Mouse (Mus musculus) retina, postnatal 7 days (tissue): Measurements from ENCODE around the gene Tmem33.

Experiments used
- DNase-seq: peaks from one replicate; pipeline ENCODE4 v3.0.0-alpha.2; 2012; ENCODE audit warnings: low read depth, low spot score

Tmem33 gene

GRCm38 (mm10) chr5:67258473-67258872, 1.9 kb upstream of the Tmem33 start:
- no peak for DNase-seq

GRCm38 (mm10) chr5:67260159-67260530, 220 bp upstream of the Tmem33 start:
- DNase-seq: no peak

- DNase-seq: no peak
These were observed 2.6 kb downstream of the Tmem33 start for GRCm38 (mm10) chr5:67262964-67263363.

- no peak for DNase-seq
These were observed 5.7 kb downstream of the Tmem33 start for GRCm38 (mm10) chr5:67266106-67266505.

DNA sequence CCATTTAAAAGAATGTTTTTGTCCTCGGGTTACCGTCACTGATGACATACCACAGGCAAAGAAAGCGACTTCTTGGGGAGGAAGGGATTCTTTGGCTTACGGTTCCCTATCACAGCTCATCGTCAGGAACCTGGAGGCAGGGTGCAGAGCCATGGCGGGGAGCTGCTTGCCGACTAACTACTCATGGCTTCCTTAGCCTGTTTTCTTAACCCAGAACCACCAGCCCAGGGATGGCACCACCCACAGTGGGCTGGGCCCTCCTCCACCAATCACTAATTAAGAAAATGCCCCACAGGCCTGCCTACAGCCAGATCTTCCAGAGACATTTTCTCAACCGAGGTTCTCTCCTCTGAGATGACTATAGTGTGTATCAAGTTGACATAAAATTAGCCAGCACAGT, 8.9 kb downstream of the Tmem33 start:
- DNase-seq: no peak

DNA sequence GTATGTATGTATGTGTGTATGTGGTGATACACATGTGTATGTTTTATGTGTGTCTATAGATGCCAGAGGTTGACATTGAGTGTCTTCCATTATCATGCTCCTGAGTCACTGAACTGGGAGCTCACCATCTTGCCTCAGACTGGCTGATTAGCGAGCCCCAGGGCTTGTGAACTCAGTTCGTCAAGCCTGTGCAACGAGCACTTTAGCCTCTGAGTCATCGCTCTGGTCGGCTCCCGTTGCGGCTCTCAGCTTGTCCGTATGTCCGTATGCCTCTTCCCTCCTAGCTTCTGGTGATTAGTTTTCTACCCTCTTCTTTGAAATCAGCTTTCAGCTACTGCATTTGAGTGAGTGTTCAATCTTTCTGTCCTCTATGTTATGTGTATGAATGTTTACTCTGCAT, 19.0 kb downstream of the Tmem33 start:
- no peak for DNase-seq

GRCm38 (mm10) chr5:67279840-67280239, 19.5 kb downstream of the Tmem33 start:
- DNase-seq: no peak

- no peak for DNase-seq
These were observed 20.0 kb downstream of the Tmem33 start for GRCm38 (mm10) chr5:67280400-67280799.

- DNase-seq: no peak
These were observed 34.7 kb downstream of the Tmem33 start for GRCm38 (mm10) chr5:67295029-67295428.

DNA sequence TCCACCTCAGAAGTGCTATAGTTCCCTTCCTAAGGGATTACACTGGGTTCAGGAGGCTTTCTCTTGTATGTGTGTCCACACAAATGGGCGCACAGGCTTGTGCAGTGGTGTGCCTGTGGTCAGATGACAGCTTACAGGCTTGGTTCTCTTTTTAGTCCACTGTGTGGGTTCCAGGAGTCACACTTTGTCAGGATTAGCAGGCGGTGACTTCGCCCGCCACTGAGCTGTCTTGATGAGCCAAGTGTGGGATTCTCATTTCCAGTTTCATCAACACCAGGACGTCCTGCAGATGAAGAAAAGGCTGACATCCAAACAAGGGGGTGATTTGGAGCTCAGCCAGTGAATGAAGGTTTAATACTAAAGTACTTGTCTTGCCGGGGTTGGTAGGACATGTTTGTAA, 35.3 kb downstream of the Tmem33 start:
- no peak for DNase-seq

- no peak for DNase-seq
These were observed 35.8 kb downstream of the Tmem33 start for GRCm38 (mm10) chr5:67296171-67296570.

- DNase-seq: no peak
These were observed 36.9 kb downstream of the Tmem33 start for GRCm38 (mm10) chr5:67297026-67297813.

- no peak for DNase-seq
These were observed 39.6 kb downstream of the Tmem33 start for GRCm38 (mm10) chr5:67299847-67300412.

DNA sequence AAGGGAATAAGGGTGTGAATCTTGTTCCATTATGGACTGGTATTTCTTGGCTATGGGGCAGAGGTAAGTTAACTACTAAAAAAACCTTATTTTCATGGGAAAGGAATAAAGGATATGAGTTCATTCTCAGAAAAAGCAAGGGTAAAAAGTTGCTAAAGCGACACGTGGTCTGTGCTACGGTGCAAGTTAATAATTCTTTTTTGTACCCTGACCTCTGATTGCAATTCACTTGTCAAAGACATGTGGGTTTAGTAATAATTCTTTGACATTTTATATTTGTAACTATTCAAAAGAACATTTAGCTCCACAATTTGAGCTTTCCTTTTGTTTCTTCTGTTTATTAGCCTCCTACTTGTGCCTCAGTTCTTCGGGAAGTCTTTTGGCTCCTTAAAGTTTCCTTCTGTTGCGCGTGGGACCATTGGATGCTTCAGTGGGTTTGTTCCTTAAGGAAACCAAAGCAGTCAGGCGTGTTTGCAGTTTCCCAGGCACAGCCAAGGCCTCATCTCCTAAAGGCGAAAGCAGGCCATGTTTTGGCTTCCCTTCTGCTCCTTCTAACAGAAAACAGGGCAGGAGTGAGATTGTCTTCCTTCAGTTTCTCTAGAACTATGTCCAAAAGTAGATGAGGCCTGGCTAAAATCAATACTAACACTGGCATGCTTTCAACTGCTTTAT, 40.7 kb downstream of the Tmem33 start:
- no peak for DNase-seq

- DNase-seq: no peak
These were observed 41.5 kb downstream of the Tmem33 start for GRCm38 (mm10) chr5:67301722-67302331.

- DNase-seq: no peak
These were observed 43.5 kb downstream of the Tmem33 start for GRCm38 (mm10) chr5:67303816-67304215.

- peak; percentile 79 for DNase-seq
These were observed 46.5 kb downstream of the Tmem33 start, which contains the start of gene Slc30a9 for GRCm38 (mm10) chr5:67306698-67307521. Gene Slc30a9, plus strand, starts transcription at chr5:67306955.

GRCm38 (mm10) chr5:67307659-67308222, 47.4 kb downstream of the Tmem33 start:
- DNase-seq: no peak

- no peak for DNase-seq
These were observed 51.6 kb downstream of the Tmem33 start for GRCm38 (mm10) chr5:67311811-67312521.

DNA sequence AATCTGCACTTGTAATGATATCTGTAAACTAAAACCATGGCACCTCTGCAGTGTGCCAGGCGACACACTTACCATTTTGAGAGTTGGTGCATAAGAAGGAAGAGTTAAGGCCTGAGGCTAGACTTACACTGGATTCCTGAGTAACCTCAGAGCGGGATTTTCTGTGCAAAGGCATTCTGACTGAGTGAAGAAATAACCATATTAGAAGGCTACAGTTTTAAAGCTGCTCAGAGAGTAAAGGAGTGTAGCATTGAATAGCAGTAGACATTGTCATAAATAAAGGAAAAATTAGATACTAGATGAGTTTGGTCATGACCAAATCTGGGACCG, 52.1 kb downstream of the Tmem33 start:
- DNase-seq: no peak
